Mouse (Mus musculus) kidney, embryonic 16.5 days (tissue): ENCODE data around the gene Clpb. TPM values are rescaled to one million over a fixed set of nuclear protein-coding genes. Genes with fewer than 3 reads are reported as not detected.

Source experiments
- ATAC-seq: fragments of 200-750 bp; cut with Nextera tagmentation; 2 replicates; pipeline ENCODE4 v1.8.0; 2017; ENCODE audit warnings: moderate TSS enrichment; ENCODE audit not compliant: low FRiP score, low TSS enrichment
- H3K27ac ChIP-seq: fragments of 300-500 bp; sonication (generic); 2 replicates; pipeline ENCODE4 v1.5.1; 2014; ENCODE audit warnings: low read length
- H3K27me3 ChIP-seq: fragments of 300-500 bp; sonication (generic); 2 replicates; pipeline ENCODE4 v1.6.1; 2014; ENCODE audit warnings: low read length, control low read depth, mixed read lengths; ENCODE audit not compliant: insufficient read depth
- H3K36me3 ChIP-seq: fragments of 300-500 bp; sonication (generic); 2 replicates; pipeline ENCODE4 v1.6.1; 2014; ENCODE audit warnings: low read length, control low read depth, mixed read lengths; ENCODE audit not compliant: insufficient read depth
- H3K4me1 ChIP-seq: fragments of 300-500 bp; sonication (generic); 2 replicates; pipeline ENCODE4 v1.6.1; 2014; ENCODE audit warnings: low read length, control low read depth, mixed read lengths; ENCODE audit not compliant: insufficient read depth
- H3K4me2 ChIP-seq: fragments of 300-500 bp; sonication (generic); replicated peaks from 2 replicates; pipeline ENCODE4 v1.6.1; 2014; ENCODE audit warnings: low read depth, low read length
- H3K4me3 ChIP-seq: fragments of 300-500 bp; sonication (generic); 2 replicates; pipeline ENCODE4 v1.5.1; 2014; ENCODE audit warnings: mild to moderate bottlenecking, low read length
- H3K9ac ChIP-seq: fragments of 300-500 bp; sonication (generic); replicated peaks from 2 replicates; pipeline ENCODE4 v1.6.1; 2014; ENCODE audit warnings: low read length
- H3K9me3 ChIP-seq: fragments of 300-500 bp; sonication (generic); 2 replicates; pipeline ENCODE4 v1.6.1; 2016; ENCODE audit warnings: low read length, control low read depth
- WGBS: fragments of 180-500 bp; shearing (Covaris S2); extraction: QIAGEN DNeasy Blood & Tissue Kit; methylation state at CpG from one replicate; pipeline ENCODE4 v1.1.7; 2014; 5-methylcytosine and 5-hydroxymethylcytosine counted together
- polyA plus RNA-seq: library from polyadenylated mRNA; unstranded; fragments of >200 nt; fragmentation: Nextera tagmentation; extraction: Ambion mirVana; gene quantifications from 2 replicates; pipeline ENCODE4 v1.2.1, GENCODE M21; 2015

Gene Clpb
- polyA plus RNA-seq, 1 experiment from 2014 or later, result 69.0 TPM

- Histone ChIP-seq H3K4me3 (no peak overlapping the region), H3K9me3 (no peaks in the 10 kb centered on the region), H3K27ac (no peak overlapping the region), H3K9ac (no peak overlapping the region), H3K4me2 (no peak overlapping the region), H3K4me1 (no peaks in the 10 kb centered on the region), H3K27me3 (no peaks in the 10 kb centered on the region), H3K36me3 (0 out of 2 replicates have a peak, but pooled peaks cover 3% of the 10 kb centered on the region)
- 88% methylated on average over 11 of the region's 11 CpGs for WGBS
- ATAC-seq, result no peak
Measured at GRCm38 (mm10) chr7:101761899-101762780, 98.7 kb downstream of the Clpb start.

DNA sequence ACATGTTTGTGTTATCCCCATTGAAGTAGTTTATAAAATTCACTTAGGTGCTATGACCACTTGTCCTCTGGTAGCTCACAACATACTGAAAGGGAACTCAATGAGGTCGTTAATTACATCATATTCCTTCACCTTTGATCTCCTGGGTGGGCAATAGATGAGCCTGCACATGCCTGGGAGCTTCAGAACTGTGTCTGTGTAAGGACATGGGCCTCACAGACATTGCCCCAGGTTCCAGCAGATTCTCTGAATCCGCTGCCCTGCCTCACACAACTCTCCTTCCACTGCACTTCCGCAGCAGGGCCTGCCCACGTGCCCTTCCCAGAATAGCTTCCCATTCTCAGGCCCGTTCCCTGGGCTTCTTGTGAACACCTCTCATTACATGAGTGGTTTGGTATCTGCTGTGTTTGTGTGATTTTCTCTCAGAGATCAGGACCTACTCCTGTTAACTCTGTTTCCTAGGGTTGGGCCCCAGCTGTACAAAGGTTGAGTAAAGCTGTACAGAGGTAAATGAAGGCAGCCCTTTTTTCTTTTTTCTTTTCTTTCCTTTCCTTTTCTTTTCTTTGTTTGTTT, 104.0 kb downstream of the Clpb start:
- no peak for ATAC-seq
- Histone ChIP-seq H3K27me3 (no peaks in the 10 kb centered on the region), H3K4me2 (no peak overlapping the region), H3K4me1 (no peaks in the 10 kb centered on the region), H3K4me3 (no peak overlapping the region), H3K9ac (no peak overlapping the region), H3K27ac (no peak overlapping the region), H3K36me3 (0 out of 2 replicates have a peak, but pooled peaks cover 3% of the 10 kb centered on the region), H3K9me3 (no peaks in the 10 kb centered on the region)
- WGBS, result 86% methylated on average over 5 of the region's 5 CpGs

DNA sequence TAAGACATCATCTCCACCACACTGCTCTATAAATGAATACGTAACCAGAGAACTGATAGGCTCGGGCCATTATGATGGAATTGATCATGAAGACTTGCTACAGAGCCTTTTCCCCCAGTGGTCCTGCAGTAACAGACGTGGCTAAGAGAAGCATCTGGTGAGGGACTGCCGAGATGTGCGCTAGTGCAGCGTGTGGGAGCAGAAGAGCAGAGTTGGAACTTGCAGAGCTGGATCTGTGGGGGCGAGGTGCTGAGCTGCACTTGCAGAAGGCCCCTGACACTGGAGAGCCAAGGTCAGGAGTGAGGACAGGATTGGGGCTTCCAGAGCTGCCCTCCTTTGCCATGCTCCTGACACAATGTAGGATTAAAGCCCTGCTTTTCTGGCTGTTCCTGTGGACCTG, 106.6 kb downstream of the Clpb start:
- no peak for ATAC-seq
- peaks cover 2% of the 10 kb centered on the region; the same call in 1 of the 2 replicates for H3K36me3 ChIP-seq
- no peak overlapping the region for H3K4me3 ChIP-seq
- H3K4me2 ChIP-seq, result no peak overlapping the region
- H3K9me3 ChIP-seq, result no peaks in the 10 kb centered on the region
- no peak overlapping the region for H3K9ac ChIP-seq
- no peak overlapping the region for H3K27ac ChIP-seq
- no peaks in the 10 kb centered on the region for H3K4me1 ChIP-seq
- WGBS, result 63% methylated on average over 7 of the region's 7 CpGs
- H3K27me3 ChIP-seq, result no peaks in the 10 kb centered on the region

DNA sequence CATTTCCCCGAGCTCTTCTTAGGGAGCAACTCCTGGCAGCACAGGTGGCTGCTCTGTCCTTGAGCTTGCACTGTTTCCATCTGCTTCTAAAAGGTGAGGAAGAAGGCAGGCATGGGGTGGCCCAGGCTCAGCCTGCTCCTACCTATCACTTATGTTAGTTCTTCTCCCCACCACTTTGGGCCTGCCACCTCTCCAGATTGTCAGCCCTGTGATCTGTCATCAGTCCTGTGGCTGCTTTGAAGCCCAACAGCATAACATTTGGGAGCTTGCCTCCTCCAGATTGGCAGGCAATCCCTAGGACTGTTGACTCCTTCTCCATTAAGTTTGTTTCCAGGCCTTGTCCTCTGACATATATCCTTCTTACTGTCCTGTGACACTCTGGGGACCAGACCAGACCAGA, 108.2 kb downstream of the Clpb start:
- Histone ChIP-seq H3K36me3 (peaks cover 2% of the 10 kb centered on the region; the same call in 1 of the 2 replicates), H3K27me3 (no peaks in the 10 kb centered on the region)

GRCm38 (mm10) chr7:101772687-101773086, 109.3 kb downstream of the Clpb start:
- 52% methylated on average over 8 of the region's 8 CpGs for WGBS
- H3K4me1 ChIP-seq, result no peaks in the 10 kb centered on the region
- no peak overlapping the region for H3K4me3 ChIP-seq
- H3K36me3 ChIP-seq, result peaks cover 2% of the 10 kb centered on the region; the same call in 1 of the 2 replicates
- no peaks in the 10 kb centered on the region for H3K9me3 ChIP-seq
- no peak for ATAC-seq
- no peak overlapping the region for H3K9ac ChIP-seq
- no peak overlapping the region for H3K4me2 ChIP-seq
- H3K27me3 ChIP-seq, result no peaks in the 10 kb centered on the region
- H3K27ac ChIP-seq, result no peak overlapping the region

More for the DNA sequence above, 108.2 kb downstream of the Clpb start:
- Histone ChIP-seq H3K9ac (no peak overlapping the region), H3K9me3 (no peaks in the 10 kb centered on the region), H3K4me2 (no peak overlapping the region), H3K4me1 (no peaks in the 10 kb centered on the region), H3K27ac (no peak overlapping the region), H3K4me3 (no peak overlapping the region)
- 88% methylated on average over 1 of the region's 1 CpGs for WGBS
- ATAC-seq, result no peak

GRCm38 (mm10) chr7:101777053-101777452, 113.6 kb downstream of the Clpb start:
- Histone ChIP-seq H3K27me3 (no peaks in the 10 kb centered on the region), H3K27ac (no peak overlapping the region), H3K9ac (no peak overlapping the region), H3K4me2 (no peak overlapping the region), H3K4me1 (no peaks in the 10 kb centered on the region), H3K9me3 (no peaks in the 10 kb centered on the region), H3K4me3 (no peak overlapping the region), H3K36me3 (peaks cover 2% of the 10 kb centered on the region)
- no peak for ATAC-seq
- WGBS, result 97% methylated on average over 1 of the region's 1 CpGs

GRCm38 (mm10) chr7:101817861-101818401, 154.5 kb downstream of the Clpb start, which contains the start of gene Phox2a:
TSS of gene Phox2a (plus strand) at chr7:101818313.
- peak within 1 kb of the TSS; percentile 44 for H3K4me3 ChIP-seq
- 0 out of 2 replicates have a peak within 1 kb of the TSS, but pooled peaks have one; percentile 29 for H3K9ac ChIP-seq
- H3K4me2 ChIP-seq, result peak within 1 kb of the TSS; percentile 55
- peaks cover 26% of the 10 kb centered on the region for H3K4me1 ChIP-seq
- under 1% methylated on average over 43 of the region's 45 CpGs for WGBS
- H3K36me3 ChIP-seq, result 0 out of 2 replicates have a peak, but pooled peaks cover 1% of the 10 kb centered on the region
- ATAC-seq, result no peak
- peaks cover 60% of the 10 kb centered on the region for H3K27me3 ChIP-seq
- H3K9me3 ChIP-seq, result no peaks in the 10 kb centered on the region
- H3K27ac ChIP-seq, result no peak within 1 kb of the TSS

DNA sequence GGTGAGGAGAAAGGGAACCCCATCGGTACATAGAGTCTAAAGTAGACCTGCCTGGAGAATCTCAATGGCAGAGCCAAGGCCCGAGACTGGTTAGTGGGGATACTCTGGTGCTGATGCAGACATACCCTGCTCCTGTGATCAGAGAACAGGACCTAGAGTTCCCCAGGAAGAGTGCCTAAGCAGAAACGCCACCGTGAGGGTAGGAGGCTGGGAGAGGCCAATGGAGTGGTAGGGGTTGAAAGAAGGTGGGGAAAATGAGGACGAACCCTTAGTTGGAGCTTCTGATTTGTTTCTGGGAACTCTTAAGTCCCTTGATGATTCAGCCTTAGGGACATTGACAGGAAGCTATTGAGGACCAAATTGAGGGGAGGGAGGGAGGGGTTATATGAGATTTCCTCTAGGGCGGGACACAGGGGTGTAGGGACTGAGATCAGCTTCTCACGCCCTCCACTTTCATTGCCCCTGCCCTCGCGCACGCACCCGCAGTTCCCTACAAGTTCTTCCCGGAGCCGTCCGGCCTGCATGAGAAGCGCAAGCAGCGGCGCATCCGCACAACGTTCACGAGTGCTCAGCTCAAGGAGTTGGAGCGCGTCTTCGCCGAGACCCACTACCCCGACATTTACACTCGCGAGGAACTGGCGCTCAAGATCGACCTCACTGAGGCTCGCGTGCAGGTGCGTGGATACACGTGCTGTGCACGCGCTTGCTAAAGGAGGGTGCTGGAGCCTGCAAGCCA, 157.0 kb downstream of the Clpb start:
- no peak overlapping the region; the same call in 1 of the 2 replicates for H3K9ac ChIP-seq
- no peak overlapping the region for H3K27ac ChIP-seq
- H3K4me2 ChIP-seq, result peak overlapping the region; percentile 97
- peak overlapping the region; percentile 53 for H3K4me3 ChIP-seq
- H3K9me3 ChIP-seq, result no peaks in the 10 kb centered on the region
- H3K36me3 ChIP-seq, result peaks cover 23% of the 10 kb centered on the region
- H3K27me3 ChIP-seq, result peaks cover 63% of the 10 kb centered on the region
- WGBS, result 3% methylated on average over 35 of the region's 35 CpGs
- H3K4me1 ChIP-seq, result peaks cover 31% of the 10 kb centered on the region
- ATAC-seq, result no peak
